Mouse (Mus musculus) G1E (cell line): ENCODE results near the gene Fam135a. TPM values are rescaled to one million over a fixed set of nuclear protein-coding genes. Genes with fewer than 3 reads are reported as not detected.

Experiments
- ATAC-seq: 2 replicates; pipeline ENCODE4 v1.8.0; 2016; ENCODE audit warnings: mild to moderate bottlenecking; ENCODE audit not compliant: insufficient number of reproducible peaks, poor library complexity, low FRiP score, severe bottlenecking; ENCODE audit errors: extremely low read depth
- DNase-seq: peaks from one replicate; pipeline ENCODE4 v3.0.0; 2012; ENCODE audit warnings: low spot score
- H3K27me3 ChIP-seq: 2 replicates; pipeline ENCODE4 v1.6.1; 2012; ENCODE audit warnings: mild to moderate bottlenecking, low read length, inconsistent platforms; ENCODE audit not compliant: insufficient read depth
- H3K36me3 ChIP-seq: replicated peaks from 2 replicates; pipeline ENCODE3; 2012; ENCODE audit warnings: mild to moderate bottlenecking, inconsistent platforms
- H3K4me1 ChIP-seq: 2 replicates; pipeline ENCODE4 v1.6.1; 2012; ENCODE audit warnings: low read depth, low read length, inconsistent platforms, mixed read lengths; ENCODE audit not compliant: insufficient read depth
- H3K4me3 ChIP-seq: 2 replicates; pipeline ENCODE4 v1.5.1; 2012; ENCODE audit warnings: low read depth, mild to moderate bottlenecking, inconsistent platforms, low read length, moderate library complexity, mixed read lengths
- H3K9me3 ChIP-seq: replicated peaks from 2 replicates; pipeline ENCODE4 v1.6.1; 2012; ENCODE audit warnings: inconsistent platforms
- CTCF ChIP-seq: IDR thresholded peaks from 2 replicates; pipeline ENCODE4 v1.5.1; 2012; ENCODE audit warnings: low read depth, low read length, inconsistent platforms, mixed read lengths
- GATA1 ChIP-seq: IDR thresholded peaks from 2 replicates; pipeline ENCODE4 v1.6.1; 2012; ENCODE audit warnings: borderline replicate concordance, low read length, inconsistent platforms, mixed read lengths
- GATA2 ChIP-seq: IDR thresholded peaks from 2 replicates; pipeline ENCODE4 v1.6.1; 2012; ENCODE audit warnings: low read depth, low read length, inconsistent platforms, borderline replicate concordance
- POLR2AphosphoS5 ChIP-seq: IDR thresholded peaks from 2 replicates; pipeline ENCODE4 v1.6.1; 2012; ENCODE audit warnings: low read depth, low read length, inconsistent platforms; ENCODE audit not compliant: insufficient replicate concordance
- TAL1 ChIP-seq: conservative IDR thresholded peaks from 2 replicates; pipeline ENCODE4 v1.6.1; 2012; ENCODE audit warnings: low read depth, low read length, inconsistent platforms, mixed read lengths
- polyA plus RNA-seq: library from polyadenylated mRNA; stranded (reverse); fragments of >175 nt; gene quantifications from 2 replicates; pipeline ENCODE4 v1.2.3, GENCODE M21; 2012
- total RNA-seq, 2 experiments: library from RNA; stranded (forward) in 1 of 2; stranded (reverse) in 1 of 2; fragments of 200-1000 nt in 1 of 2; fragments of >200 nt in 1 of 2; fragmentation: Nextera tagmentation in 1 of 2; gene quantifications; 2 replicates each; pipeline ENCODE4 v1.2.3; 2014 to 2017

The Fam135a gene
- total and polyA plus RNA-seq, 3 experiments = 0.16 TPM; not detected in 2

DNA sequence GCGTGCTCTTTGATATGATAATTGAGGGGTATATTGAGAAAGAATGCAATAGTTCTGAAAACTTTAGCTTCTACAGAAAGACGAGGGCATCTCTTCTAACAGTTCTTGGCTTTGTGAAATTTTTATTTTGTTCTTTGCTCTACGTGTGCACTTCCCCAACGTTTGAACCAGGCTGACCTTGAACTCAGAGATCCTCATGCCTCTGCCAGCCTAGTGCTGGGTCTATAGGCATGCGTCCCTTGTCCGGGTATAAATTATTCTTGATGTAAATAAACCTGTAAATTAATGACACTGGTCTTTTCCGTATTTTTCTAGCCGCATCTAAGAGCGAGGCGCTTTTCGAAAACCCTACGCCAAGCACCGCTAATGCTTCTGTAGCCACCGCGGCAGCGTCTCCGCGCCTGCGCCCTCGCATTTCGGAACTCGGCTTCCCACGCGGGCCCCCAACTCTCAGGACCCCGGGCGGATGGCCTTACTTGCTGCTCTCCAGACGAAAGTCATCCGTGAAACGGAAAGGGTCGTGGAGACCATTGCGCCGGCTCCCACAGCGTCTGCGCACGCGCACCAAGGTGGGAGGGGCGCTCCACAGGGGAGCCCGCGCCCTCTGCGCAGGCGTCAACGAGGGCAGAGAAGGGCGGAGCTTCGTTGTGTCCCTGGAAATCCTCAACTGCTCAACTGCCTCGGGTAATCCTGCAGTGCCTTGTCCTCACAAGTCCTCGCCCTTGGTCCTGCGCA, 94.9 kb downstream of the Fam135a start, which contains the start of gene Sdhaf4:
Sdhaf4 (minus strand) TSS at position 587 of the 735 bp plus-strand sequence.
- DNase-seq = peak; percentile 81
- TF ChIP-seq GATA2 (no peak), TAL1 (no peak), GATA1 (no peak), CTCF (no peak), POLR2AphosphoS5 (no peak)
- peak; percentile 88 for ATAC-seq
- H3K4me3 ChIP-seq = peak within 1 kb of the TSS; percentile 79
- H3K9me3 ChIP-seq = no peaks in the 10 kb centered on the region
- H3K27me3 ChIP-seq = peaks cover 13% of the 10 kb centered on the region
- peaks cover 28% of the 10 kb centered on the region for H3K36me3 ChIP-seq
- peaks cover 13% of the 10 kb centered on the region for H3K4me1 ChIP-seq

DNA sequence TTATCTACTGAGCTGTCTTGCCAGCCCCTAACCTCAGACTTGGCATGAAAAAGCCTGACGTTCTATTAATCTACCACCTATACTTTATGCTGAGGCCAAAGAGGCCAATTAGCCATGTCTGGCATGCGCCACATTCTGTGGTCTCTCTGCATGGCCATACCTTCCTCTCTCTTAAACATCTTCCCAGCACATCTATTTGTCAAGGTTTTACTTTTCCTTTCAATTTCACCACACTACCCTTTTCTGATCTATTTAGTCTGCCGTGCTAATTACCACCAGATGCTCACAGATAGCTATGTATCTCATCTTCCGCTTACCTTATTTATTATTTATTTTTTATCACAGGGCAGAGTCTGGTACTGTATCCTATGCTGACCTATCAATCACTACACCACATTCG, 100.8 kb downstream of the Fam135a start:
- Histone ChIP-seq H3K27me3 (no peaks in the 10 kb centered on the region), H3K36me3 (peaks cover 82% of the 10 kb centered on the region), H3K4me1 (peaks cover 17% of the 10 kb centered on the region), H3K4me3 (no peak overlapping the region), H3K9me3 (no peaks in the 10 kb centered on the region)
- DNase-seq (no peak), ATAC-seq (no peak)
- no peak for TF ChIP-seq GATA2
- TF ChIP-seq GATA1 = no peak
- TF ChIP-seq POLR2AphosphoS5 = no peak
- TF ChIP-seq TAL1 = no peak
- TF ChIP-seq CTCF = no peak

DNA sequence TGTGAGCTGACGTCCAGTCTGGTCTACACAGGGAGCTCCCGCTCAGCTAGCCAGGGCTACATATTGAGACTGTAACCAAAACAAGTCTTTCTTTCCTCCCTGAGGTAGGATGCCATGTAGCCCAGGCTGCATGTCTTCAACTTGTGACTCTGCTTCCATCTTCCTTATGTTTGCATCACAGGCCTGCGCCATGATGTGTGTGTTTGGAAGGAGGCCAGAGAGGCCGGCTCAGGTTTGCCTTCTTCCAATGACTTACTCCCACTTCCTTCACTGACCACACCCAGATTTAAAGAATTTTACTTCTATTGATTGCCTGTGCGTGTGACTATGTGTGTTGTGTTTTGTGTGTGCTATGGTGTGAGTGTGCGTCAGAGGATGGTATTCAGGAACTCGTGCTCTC, 101.3 kb downstream of the Fam135a start:
- DNase-seq = no peak
- no peak for ATAC-seq
- TF ChIP-seq TAL1 = no peak
- TF ChIP-seq GATA2 = no peak
- no peak for TF ChIP-seq POLR2AphosphoS5
- no peak for TF ChIP-seq GATA1
- Histone ChIP-seq H3K4me1 (peaks cover 15% of the 10 kb centered on the region), H3K27me3 (no peaks in the 10 kb centered on the region), H3K36me3 (peaks cover 82% of the 10 kb centered on the region), H3K4me3 (no peak overlapping the region), H3K9me3 (no peaks in the 10 kb centered on the region)

DNA sequence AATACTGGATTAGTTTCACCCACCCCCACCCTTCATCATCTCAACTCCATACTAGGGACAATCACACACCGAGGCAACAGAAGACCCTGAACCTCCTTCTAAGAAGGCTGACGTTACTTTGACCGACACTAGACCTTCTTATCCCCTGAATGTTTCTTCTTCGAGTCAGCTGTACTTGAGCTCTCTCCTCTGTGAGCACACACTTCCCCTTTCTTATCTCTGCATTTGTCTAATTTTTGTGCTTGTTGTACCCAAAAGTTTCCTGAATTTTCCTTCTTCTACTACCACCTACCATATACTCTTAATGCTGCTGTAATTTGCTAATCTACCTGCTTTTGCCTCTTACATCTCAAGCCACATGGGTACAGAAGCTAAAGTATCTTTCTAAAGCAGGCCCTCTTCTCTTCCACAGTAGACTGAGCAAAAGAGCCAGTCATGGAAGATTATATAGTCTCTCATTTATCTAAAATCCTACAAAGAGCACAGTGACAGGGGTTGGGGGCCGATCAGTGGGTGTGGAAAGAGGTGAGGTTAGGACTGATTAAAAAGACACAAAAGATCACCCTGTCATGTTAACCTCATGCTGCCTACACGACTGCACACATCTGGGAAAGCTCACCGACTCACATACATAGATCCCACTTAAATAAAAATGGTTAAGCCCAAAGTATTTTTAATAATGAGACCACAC, 101.9 kb downstream of the Fam135a start:
- no peaks in the 10 kb centered on the region for H3K27me3 ChIP-seq
- H3K4me1 ChIP-seq = peaks cover 15% of the 10 kb centered on the region
- DNase-seq = no peak
- TF ChIP-seq GATA2 (no peak), GATA1 (no peak), TAL1 (no peak), CTCF (no peak), POLR2AphosphoS5 (no peak)
- H3K9me3 ChIP-seq = no peaks in the 10 kb centered on the region
- ATAC-seq = no peak
- H3K36me3 ChIP-seq = peaks cover 82% of the 10 kb centered on the region
- no peak overlapping the region for H3K4me3 ChIP-seq

DNA sequence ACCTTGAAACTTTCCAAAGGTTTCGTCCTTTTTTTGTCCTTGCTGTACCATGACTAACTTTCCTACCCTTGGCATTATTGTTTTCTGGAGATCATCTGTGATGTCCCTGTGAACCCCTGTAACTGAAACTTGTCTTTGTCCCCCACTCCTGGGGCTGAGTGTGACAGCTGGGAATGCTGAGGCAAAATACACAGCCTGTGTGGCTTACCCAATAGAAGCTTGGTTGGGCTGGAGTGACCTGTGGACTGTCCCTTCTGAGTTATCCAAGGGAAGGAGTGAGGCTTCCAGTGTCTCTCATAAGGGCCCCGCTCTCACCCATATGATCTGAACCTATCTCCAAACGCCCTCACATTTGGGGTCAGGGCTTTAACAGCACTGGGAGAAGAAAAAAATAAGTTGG, 102.6 kb downstream of the Fam135a start:
- H3K27me3 ChIP-seq = no peaks in the 10 kb centered on the region
- H3K4me3 ChIP-seq = no peak overlapping the region
- peaks cover 74% of the 10 kb centered on the region for H3K36me3 ChIP-seq
- no peak for TF ChIP-seq TAL1
- TF ChIP-seq GATA1 = no peak
- no peak for TF ChIP-seq GATA2
- TF ChIP-seq CTCF = no peak
- no peak for TF ChIP-seq POLR2AphosphoS5
- H3K4me1 ChIP-seq = peaks cover 15% of the 10 kb centered on the region
- ATAC-seq (no peak), DNase-seq (no peak)
- no peaks in the 10 kb centered on the region for H3K9me3 ChIP-seq

DNA sequence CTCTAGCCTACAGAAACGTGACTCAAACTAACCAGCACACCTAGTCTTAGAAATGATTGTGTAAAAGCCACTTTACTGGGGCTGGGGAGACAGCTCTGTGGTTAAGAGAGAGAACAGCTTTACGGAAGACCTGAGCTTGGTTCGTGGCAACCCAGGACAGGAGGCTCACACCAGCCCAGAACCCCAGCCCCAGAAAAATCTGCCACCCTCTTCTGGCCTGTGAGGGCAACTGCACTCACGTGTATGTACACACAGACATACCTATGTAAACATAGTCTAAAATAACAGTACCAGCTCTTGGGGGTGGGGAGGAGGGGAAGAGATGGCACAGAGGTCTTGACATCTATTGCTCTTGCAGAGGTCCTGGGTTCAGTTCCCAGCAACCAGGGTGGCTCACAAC, 104.7 kb downstream of the Fam135a start:
- Histone ChIP-seq H3K9me3 (no peaks in the 10 kb centered on the region), H3K4me1 (peaks cover 15% of the 10 kb centered on the region), H3K36me3 (peaks cover 55% of the 10 kb centered on the region), H3K4me3 (no peak overlapping the region), H3K27me3 (no peaks in the 10 kb centered on the region)
- no peak for DNase-seq
- no peak for TF ChIP-seq GATA2
- TF ChIP-seq POLR2AphosphoS5 = no peak
- no peak for TF ChIP-seq GATA1
- TF ChIP-seq CTCF = no peak
- TF ChIP-seq TAL1 = no peak
- ATAC-seq = no peak
